Mouse (Mus musculus): Measurements from ENCODE around the gene Ncoa3. TPM values are rescaled to one million over a fixed set of nuclear protein-coding genes. Genes with fewer than 3 reads are reported as not detected.

Ncoa3 gene
- total RNA-seq, 2 experiments from 2014 or later = 13.5 to 13.9 TPM

GRCm38 (mm10) chr2:165969391-165969790, 23.0 kb upstream of the Ncoa3 start:
- intact Hi-C loops (cut with DNase I) = no loop called here
- DNase-seq = no peak

GRCm38 (mm10) chr2:165969961-165970360, 22.5 kb upstream of the Ncoa3 start:
- no peak for DNase-seq
- intact Hi-C loops (cut with DNase I) = no loop called here

GRCm38 (mm10) chr2:165970767-165971166, 21.7 kb upstream of the Ncoa3 start:
- no peak for DNase-seq
- intact Hi-C loops (cut with DNase I) = no loop called here

- intact Hi-C loops (cut with DNase I) = no loop called here
- DNase-seq = no peak
These were observed 18.1 kb upstream of the Ncoa3 start for GRCm38 (mm10) chr2:165974383-165974782.

- intact Hi-C loops (cut with DNase I) = no loop called here
- DNase-seq = no peak
These were observed 16.2 kb upstream of the Ncoa3 start for GRCm38 (mm10) chr2:165976186-165976585.

- no peak for DNase-seq
- intact Hi-C loops (cut with DNase I) = no loop called here
These were observed 15.6 kb upstream of the Ncoa3 start for GRCm38 (mm10) chr2:165976874-165977273.

- intact Hi-C loops (cut with DNase I) = no loop called here
- no peak for DNase-seq
These were observed 14.3 kb upstream of the Ncoa3 start for GRCm38 (mm10) chr2:165978119-165978518.

- no peak for DNase-seq
- intact Hi-C loops (cut with DNase I) = no loop called here
These were observed 11.0 kb upstream of the Ncoa3 start for GRCm38 (mm10) chr2:165981248-165981977.

- intact Hi-C loops (cut with DNase I) = no loop called here
- peak; percentile 62 to 69 for DNase-seq
These were observed 9.7 kb upstream of the Ncoa3 start for GRCm38 (mm10) chr2:165982512-165983389.

GRCm38 (mm10) chr2:165984318-165984717, 8.1 kb upstream of the Ncoa3 start:
- intact Hi-C loops (cut with DNase I) = no loop called here

GRCm38 (mm10) chr2:165984891-165985290, 7.5 kb upstream of the Ncoa3 start:
- no peak for DNase-seq
- intact Hi-C loops (cut with DNase I) = no loop called here

More at GRCm38 (mm10) chr2:165984318-165984717, 8.1 kb upstream of the Ncoa3 start:
- DNase-seq = no peak

- DNase-seq = no peak
- intact Hi-C loops (cut with DNase I) = no loop called here
These were observed 6.9 kb upstream of the Ncoa3 start for GRCm38 (mm10) chr2:165985581-165985980.

- DNase-seq = peak; percentile 77 to 81
- intact Hi-C loops (cut with DNase I) = no loop called here
These were observed 5.4 kb upstream of the Ncoa3 start for GRCm38 (mm10) chr2:165986921-165987453.

GRCm38 (mm10) chr2:165993173-165993900, 901 bp downstream of the Ncoa3 start:
- intact Hi-C loops (cut with DNase I) = loop anchor here (2.0 to 5.0 kb wide), 2 partner anchors 56 to 793 kb away; no protein-coding TSS in a partner anchor

GRCm38 (mm10) chr2:165994341-165994740, 1.9 kb downstream of the Ncoa3 start:
- no peak for DNase-seq
- intact Hi-C loops (cut with DNase I) = loop anchor here (5.0 kb wide), 1 partner anchor 57 kb away; no protein-coding TSS in a partner anchor

More at GRCm38 (mm10) chr2:165993173-165993900, 901 bp downstream of the Ncoa3 start:
- DNase-seq = peak in 1 of 2 experiments; percentile 30

- DNase-seq = no peak
- intact Hi-C loops (cut with DNase I) = loop anchor here (5.0 kb wide), 1 partner anchor 37 kb away; no protein-coding TSS in a partner anchor
These were observed 3.3 kb downstream of the Ncoa3 start for GRCm38 (mm10) chr2:165995711-165996110.

- intact Hi-C loops (cut with DNase I) = loop anchor here (5.0 kb wide), 1 partner anchor 36 kb away; no protein-coding TSS in a partner anchor
These were observed 3.7 kb downstream of the Ncoa3 start for GRCm38 (mm10) chr2:165996130-165996529.

GRCm38 (mm10) chr2:165997256-165997967, 5.0 kb downstream of the Ncoa3 start:
- intact Hi-C loops (cut with DNase I) = loop anchor here (5.0 kb wide), 1 partner anchor 35 kb away; no protein-coding TSS in a partner anchor
- DNase-seq = no peak

More at GRCm38 (mm10) chr2:165996130-165996529, 3.7 kb downstream of the Ncoa3 start:
- no peak for DNase-seq

GRCm38 (mm10) chr2:165998969-165999368, 6.5 kb downstream of the Ncoa3 start:
- DNase-seq = no peak
- intact Hi-C loops (cut with DNase I) = loop anchor here (5.0 kb wide), 1 partner anchor 33 kb away; no protein-coding TSS in a partner anchor
